Mouse (Mus musculus): ENCODE measurements around the gene Tbxas1. TPM values are rescaled to one million over a fixed set of nuclear protein-coding genes. Genes with fewer than 3 reads are reported as not detected.

Tbxas1 gene
- polyA plus RNA-seq, 1 experiment from 2014 or later: 2.0 TPM

GRCm38 (mm10) chr6:38967988-38968387 lies 92.8 kb downstream of the Tbxas1 start:
- Histone ChIP-seq H3K4me1 (replicated peaks; ENCODE audit: control insufficient read depth, insufficient read depth) (no peaks in the 10 kb centered on the region), H3K4me3 (ENCODE audit: low read depth, low read length) (no peak overlapping the region), H3K9ac (ENCODE audit: low read length) (no peak overlapping the region), H3K27ac (replicated peaks) (no peak overlapping the region), H3K36me3 (ENCODE audit: control insufficient read depth, insufficient read depth, low read length) (no peaks in the 10 kb centered on the region), H3K4me2 (replicated peaks; ENCODE audit: low read depth) (no peak overlapping the region), H3K9me3 (ENCODE audit: control insufficient read depth, low read length) (no peaks in the 10 kb centered on the region), H3K27me3 (ENCODE audit: control insufficient read depth, insufficient read depth, low read length) (no peaks in the 10 kb centered on the region)
- WGBS: 77% methylated on average over 5 of the region's 5 CpGs
- DNase-seq (ENCODE audit: low spot score) (no peak), ATAC-seq (ENCODE audit: low FRiP score, low TSS enrichment) (no peak)
- TF ChIP-seq EP300 (optimal IDR thresholded peaks at IDR 0.05) (no peak), CTCF (IDR thresholded peaks at IDR 0.05; ENCODE audit: low read depth) (no peak)

- Histone ChIP-seq H3K4me3 (ENCODE audit: low read depth, low read length) (no peak overlapping the region), H3K27me3 (ENCODE audit: control insufficient read depth, insufficient read depth, low read length) (no peaks in the 10 kb centered on the region), H3K36me3 (ENCODE audit: control insufficient read depth, insufficient read depth, low read length) (no peaks in the 10 kb centered on the region), H3K9me3 (ENCODE audit: control insufficient read depth, low read length) (no peaks in the 10 kb centered on the region), H3K27ac (replicated peaks) (no peak overlapping the region), H3K4me1 (replicated peaks; ENCODE audit: control insufficient read depth, insufficient read depth) (no peaks in the 10 kb centered on the region), H3K9ac (ENCODE audit: low read length) (no peak overlapping the region), H3K4me2 (replicated peaks; ENCODE audit: low read depth) (no peak overlapping the region)
- DNase-seq (ENCODE audit: low spot score) (no peak), ATAC-seq (ENCODE audit: low FRiP score, low TSS enrichment) (no peak)
- WGBS: 80% methylated on average over 6 of the region's 6 CpGs
- TF ChIP-seq EP300 (optimal IDR thresholded peaks at IDR 0.05) (no peak), CTCF (IDR thresholded peaks at IDR 0.05; ENCODE audit: low read depth) (no peak)
These were observed 94.9 kb downstream of the Tbxas1 start for GRCm38 (mm10) chr6:38969944-38970740.

GRCm38 (mm10) chr6:38970759-38971158 lies 95.6 kb downstream of the Tbxas1 start:
- TF ChIP-seq CTCF (IDR thresholded peaks at IDR 0.05; ENCODE audit: low read depth) (no peak), EP300 (optimal IDR thresholded peaks at IDR 0.05) (no peak)
- WGBS: 66% methylated on average over 6 of the region's 6 CpGs
- Histone ChIP-seq H3K9ac (ENCODE audit: low read length) (no peak overlapping the region), H3K4me2 (replicated peaks; ENCODE audit: low read depth) (no peak overlapping the region), H3K4me3 (ENCODE audit: low read depth, low read length) (no peak overlapping the region), H3K27me3 (ENCODE audit: control insufficient read depth, insufficient read depth, low read length) (no peaks in the 10 kb centered on the region), H3K9me3 (ENCODE audit: control insufficient read depth, low read length) (no peaks in the 10 kb centered on the region), H3K27ac (replicated peaks) (no peak overlapping the region), H3K4me1 (replicated peaks; ENCODE audit: control insufficient read depth, insufficient read depth) (no peaks in the 10 kb centered on the region), H3K36me3 (ENCODE audit: control insufficient read depth, insufficient read depth, low read length) (no peaks in the 10 kb centered on the region)
- no peak for ATAC-seq (ENCODE audit: low FRiP score, low TSS enrichment)
- DNase-seq (ENCODE audit: low spot score): no peak

- Histone ChIP-seq H3K4me1 (replicated peaks; ENCODE audit: control insufficient read depth, insufficient read depth) (no peaks in the 10 kb centered on the region), H3K9ac (ENCODE audit: low read length) (no peak overlapping the region), H3K27me3 (ENCODE audit: control insufficient read depth, insufficient read depth, low read length) (no peaks in the 10 kb centered on the region), H3K4me3 (ENCODE audit: low read depth, low read length) (no peak overlapping the region), H3K4me2 (replicated peaks; ENCODE audit: low read depth) (no peak overlapping the region), H3K36me3 (ENCODE audit: control insufficient read depth, insufficient read depth, low read length) (no peaks in the 10 kb centered on the region), H3K27ac (replicated peaks) (no peak overlapping the region), H3K9me3 (ENCODE audit: control insufficient read depth, low read length) (no peaks in the 10 kb centered on the region)
- TF ChIP-seq EP300 (optimal IDR thresholded peaks at IDR 0.05) (no peak), CTCF (IDR thresholded peaks at IDR 0.05; ENCODE audit: low read depth) (no peak)
- no peak for DNase-seq (ENCODE audit: low spot score)
- ATAC-seq (ENCODE audit: low FRiP score, low TSS enrichment): no peak
- 68% methylated on average over 1 of the region's 1 CpGs for WGBS
These were observed 97.6 kb downstream of the Tbxas1 start for GRCm38 (mm10) chr6:38972826-38973225.

- no peak for DNase-seq (ENCODE audit: low spot score)
- H3K36me3 ChIP-seq (ENCODE audit: control insufficient read depth, insufficient read depth, low read length): no peaks in the 10 kb centered on the region
- ATAC-seq (ENCODE audit: low FRiP score, low TSS enrichment): no peak
- H3K27me3 ChIP-seq (ENCODE audit: control insufficient read depth, insufficient read depth, low read length): no peaks in the 10 kb centered on the region
- no peaks in the 10 kb centered on the region for H3K4me1 ChIP-seq (replicated peaks; ENCODE audit: control insufficient read depth, insufficient read depth)
- H3K9me3 ChIP-seq (ENCODE audit: control insufficient read depth, low read length): no peaks in the 10 kb centered on the region
- no peak overlapping the region for H3K9ac ChIP-seq (ENCODE audit: low read length)
- WGBS: 78% methylated on average over 10 of the region's 10 CpGs
- TF ChIP-seq CTCF (IDR thresholded peaks at IDR 0.05; ENCODE audit: low read depth) (no peak), EP300 (optimal IDR thresholded peaks at IDR 0.05) (no peak)
- no peak overlapping the region for H3K4me3 ChIP-seq (ENCODE audit: low read depth, low read length)
- H3K27ac ChIP-seq (replicated peaks): no peak overlapping the region
- no peak overlapping the region for H3K4me2 ChIP-seq (replicated peaks; ENCODE audit: low read depth)
These were observed 98.4 kb downstream of the Tbxas1 start for GRCm38 (mm10) chr6:38973441-38974161.

- Histone ChIP-seq H3K4me2 (replicated peaks; ENCODE audit: low read depth) (no peak overlapping the region), H3K4me1 (replicated peaks; ENCODE audit: control insufficient read depth, insufficient read depth) (no peaks in the 10 kb centered on the region), H3K9ac (ENCODE audit: low read length) (no peak overlapping the region), H3K27me3 (ENCODE audit: control insufficient read depth, insufficient read depth, low read length) (no peaks in the 10 kb centered on the region), H3K36me3 (ENCODE audit: control insufficient read depth, insufficient read depth, low read length) (no peaks in the 10 kb centered on the region), H3K9me3 (ENCODE audit: control insufficient read depth, low read length) (no peaks in the 10 kb centered on the region), H3K27ac (replicated peaks) (no peak overlapping the region), H3K4me3 (ENCODE audit: low read depth, low read length) (no peak overlapping the region)
- WGBS: 79% methylated on average over 1 of the region's 1 CpGs
- TF ChIP-seq EP300 (optimal IDR thresholded peaks at IDR 0.05) (no peak), CTCF (IDR thresholded peaks at IDR 0.05; ENCODE audit: low read depth) (no peak)
- no peak for DNase-seq (ENCODE audit: low spot score)
- no peak for ATAC-seq (ENCODE audit: low FRiP score, low TSS enrichment)
These were observed 98.9 kb downstream of the Tbxas1 start for GRCm38 (mm10) chr6:38974162-38974525.
